Mouse (Mus musculus) B cell, adult 67 days (primary cell): Measurements from ENCODE around the gene Higd2a. TPM values are rescaled to one million over a fixed set of nuclear protein-coding genes. Genes with fewer than 3 reads are reported as not detected.

Source experiments
- total RNA-seq, 2 experiments: library from RNA; stranded (reverse); gene quantifications; 4 replicates each; pipeline ENCODE4 v1.2.4; 2023

Higd2a gene
- 10 to 100 TPM; 56.7 to 59.0 TPM for total RNA-seq

DNA sequence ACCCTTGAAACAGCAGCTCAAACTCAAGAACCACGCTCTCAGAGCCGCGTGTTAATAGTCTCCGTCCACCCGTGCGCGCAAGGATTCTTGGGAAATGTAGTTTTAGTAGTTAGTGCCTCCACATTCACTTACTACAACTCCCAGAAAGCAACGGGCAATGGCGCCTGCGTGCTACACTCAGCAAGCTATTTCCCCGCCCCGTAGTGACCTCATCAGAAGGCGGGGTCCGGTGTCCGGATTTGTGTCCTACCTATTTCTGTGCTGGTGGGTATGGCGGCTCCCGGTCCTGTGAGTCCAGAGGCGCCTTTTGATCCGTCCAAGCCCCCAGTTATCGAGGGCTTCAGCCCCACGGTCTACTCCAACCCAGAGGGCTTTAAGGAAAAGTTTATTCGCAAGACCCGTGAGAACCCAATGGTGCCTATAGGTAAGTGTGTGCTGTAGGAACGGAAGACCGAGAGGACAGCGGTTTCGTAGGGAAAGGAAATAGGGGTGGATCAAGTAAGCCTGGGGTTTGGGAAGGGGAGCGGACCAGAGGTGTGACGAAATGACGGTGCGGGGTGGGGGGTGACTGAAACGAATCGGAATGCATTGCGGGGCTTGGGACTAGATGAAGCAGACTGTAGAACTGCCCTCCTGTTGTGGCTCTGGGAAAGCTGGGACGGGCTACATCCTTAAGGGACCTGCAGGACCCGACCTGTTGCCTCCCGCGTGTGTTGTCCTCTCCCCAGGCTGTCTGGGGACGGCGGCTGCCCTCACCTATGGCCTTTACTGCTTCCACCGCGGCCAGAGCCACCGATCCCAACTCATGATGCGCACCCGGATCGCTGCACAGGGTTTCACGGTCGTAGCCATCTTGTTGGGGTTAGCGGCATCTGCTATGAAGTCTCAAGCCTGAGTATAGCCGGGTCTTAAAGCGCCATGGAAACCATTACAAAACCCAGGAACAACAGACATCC is at the start of gene Higd2a, which contains the start of gene Nop16:
TSS of gene Higd2a (plus strand) at position 212 of the 956 bp plus-strand sequence.
TSS of gene Nop16 (minus strand) at position 95 of the 956 bp plus-strand sequence.

DNA sequence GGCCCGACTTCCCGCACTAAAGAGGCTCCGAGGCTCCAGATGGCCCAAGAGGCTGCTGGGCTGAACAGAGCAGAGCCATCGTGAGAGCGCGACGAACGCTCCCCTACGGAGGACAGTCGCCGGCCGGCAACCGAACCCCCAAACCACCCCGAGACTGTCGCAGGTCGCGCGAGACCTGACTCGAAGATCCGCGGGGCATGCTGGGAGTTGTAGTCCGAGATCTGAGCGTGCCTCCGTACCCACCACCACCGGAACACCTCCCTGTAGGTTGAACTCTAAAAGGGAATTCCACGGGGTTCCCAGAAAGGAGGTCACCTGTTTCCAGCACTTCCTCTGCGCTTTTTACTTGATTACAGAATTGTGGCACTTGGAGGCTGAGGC is 24.8 kb upstream of the Higd2a start, which contains the start of gene 4833439L19Rik:
TSS of gene 4833439L19Rik (minus strand) at position 235 of the 381 bp plus-strand sequence.

GRCm38 (mm10) chr13:54574854-54575481 is 15.0 kb upstream of the Higd2a start, which contains the start of gene Arl10:
Arl10 (plus strand) TSS chr13:54575015.

GRCm38 (mm10) chr13:54610972-54611754 is 21.2 kb downstream of the Higd2a start, which contains the start of gene Cltb:
Cltb (minus strand) TSS chr13:54611344.

GRCm38 (mm10) chr13:54621155-54621932 is 31.3 kb downstream of the Higd2a start, which contains the start of gene Faf2:
Faf2 (plus strand) TSS chr13:54621784.

Other genes with a start within 250 kb of the Higd2a start
- gene Cplx2, start 218.9 kb upstream of the Higd2a start, total RNA-seq = 1 to 10 TPM; 5.2 to 5.7 TPM
- 10 to 100 TPM; 30.1 to 34.3 TPM for gene Thoc3, start 121.4 kb upstream of the Higd2a start, total RNA-seq
- 10 to 100 TPM; 26.3 to 31.4 TPM for gene Simc1, start 86.4 kb upstream of the Higd2a start, total RNA-seq
- gene 4833439L19Rik, start 24.8 kb upstream of the Higd2a start, total RNA-seq = 10 to 100 TPM; 37.8 to 44.3 TPM
- 10 to 100 TPM; 11.8 to 12.7 TPM for gene Arl10, start 15.2 kb upstream of the Higd2a start, total RNA-seq
- gene Nop16, start 117 bp upstream of the Higd2a start, total RNA-seq = 10 to 100 TPM; 17.5 to 23.9 TPM
- 10 to 100 TPM; 13.7 to 20.8 TPM for gene Cltb, start 21.1 kb downstream of the Higd2a start, total RNA-seq
- 10 to 100 TPM; 63.6 to 74.8 TPM for gene Faf2, start 31.6 kb downstream of the Higd2a start, total RNA-seq
- gene Rnf44, start 103.7 kb downstream of the Higd2a start, total RNA-seq = 100 to 1,000 TPM; 265 to 275 TPM
- gene Cdhr2, start 111.3 kb downstream of the Higd2a start, total RNA-seq = not detected
- not detected for gene Gprin1, start 159.7 kb downstream of the Higd2a start, total RNA-seq
- not detected for gene Sncb, start 176.4 kb downstream of the Higd2a start, total RNA-seq
- gene Eif4e1b, start 193.8 kb downstream of the Higd2a start, total RNA-seq = not detected
- 1 to 10 TPM; 7.6 to 8.8 TPM for gene Tspan17, start 199.2 kb downstream of the Higd2a start, total RNA-seq